Mouse (Mus musculus): ENCODE measurements around the gene Fkrp.

Gene Fkrp

GRCm38 (mm10) chr7:16794886-16795285, 21.6 kb downstream of the Fkrp start:
- DNase-seq (ENCODE audit: extremely low spot score, low spot score) = no peak

GRCm38 (mm10) chr7:16793010-16793725, 23.4 kb downstream of the Fkrp start:
- no peak for DNase-seq (ENCODE audit: extremely low spot score, low spot score)

DNA sequence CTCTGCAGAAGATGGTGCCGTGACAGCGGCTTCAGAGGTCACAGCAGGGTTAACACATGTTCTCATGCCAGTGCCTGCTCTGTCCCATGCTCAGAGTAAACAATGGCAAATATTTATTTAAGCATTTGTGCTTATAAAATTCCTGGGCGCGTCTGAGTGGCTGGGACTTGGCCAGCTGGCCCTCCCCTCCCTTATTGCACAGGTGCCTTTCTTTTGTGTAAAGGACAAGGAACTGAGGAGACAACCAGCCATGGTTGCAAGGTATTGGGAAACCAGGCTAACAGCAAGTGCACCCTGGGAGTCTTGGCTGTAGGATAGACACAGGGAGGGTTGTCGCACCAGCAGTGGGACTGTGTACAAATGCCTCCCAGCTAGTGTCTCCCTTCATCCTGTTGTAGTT, 24.2 kb downstream of the Fkrp start:
- no peak for DNase-seq (ENCODE audit: extremely low spot score, low spot score)

GRCm38 (mm10) chr7:16785541-16786083, 30.9 kb downstream of the Fkrp start:
- no peak for DNase-seq (ENCODE audit: extremely low spot score, low spot score)

DNA sequence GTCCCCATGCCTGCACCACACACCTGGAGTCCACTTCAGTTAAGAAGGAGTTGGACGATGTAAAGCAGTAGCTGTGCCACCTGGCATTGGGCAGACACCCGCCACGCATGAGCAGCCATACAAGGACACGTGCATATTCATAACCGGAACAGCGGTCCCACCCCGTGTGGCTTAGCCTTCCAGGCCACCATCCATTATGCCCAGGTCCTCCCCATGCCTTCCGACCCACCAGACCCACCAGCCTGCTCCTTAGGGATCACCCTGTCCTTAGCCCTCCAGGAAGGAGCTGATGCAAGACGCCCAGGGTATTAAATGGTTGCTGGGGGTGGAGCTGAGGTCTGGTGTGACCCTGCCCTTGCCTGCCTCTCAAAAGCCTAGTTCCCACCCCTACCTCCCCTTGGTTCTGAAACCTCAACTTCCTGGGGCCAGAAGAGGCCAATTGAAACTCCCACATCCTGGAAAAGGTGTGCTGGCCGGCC, 32.0 kb downstream of the Fkrp start:
- no peak for DNase-seq (ENCODE audit: extremely low spot score, low spot score)

- no peak for DNase-seq (ENCODE audit: extremely low spot score, low spot score)
Measured at GRCm38 (mm10) chr7:16783758-16784415, 32.6 kb downstream of the Fkrp start.

GRCm38 (mm10) chr7:16783224-16783688, 33.3 kb downstream of the Fkrp start:
- peak; percentile 27 for DNase-seq (ENCODE audit: extremely low spot score, low spot score)

- peak; percentile 27 for DNase-seq (ENCODE audit: extremely low spot score, low spot score)
Measured at GRCm38 (mm10) chr7:16782555-16783125, 33.9 kb downstream of the Fkrp start.

DNA sequence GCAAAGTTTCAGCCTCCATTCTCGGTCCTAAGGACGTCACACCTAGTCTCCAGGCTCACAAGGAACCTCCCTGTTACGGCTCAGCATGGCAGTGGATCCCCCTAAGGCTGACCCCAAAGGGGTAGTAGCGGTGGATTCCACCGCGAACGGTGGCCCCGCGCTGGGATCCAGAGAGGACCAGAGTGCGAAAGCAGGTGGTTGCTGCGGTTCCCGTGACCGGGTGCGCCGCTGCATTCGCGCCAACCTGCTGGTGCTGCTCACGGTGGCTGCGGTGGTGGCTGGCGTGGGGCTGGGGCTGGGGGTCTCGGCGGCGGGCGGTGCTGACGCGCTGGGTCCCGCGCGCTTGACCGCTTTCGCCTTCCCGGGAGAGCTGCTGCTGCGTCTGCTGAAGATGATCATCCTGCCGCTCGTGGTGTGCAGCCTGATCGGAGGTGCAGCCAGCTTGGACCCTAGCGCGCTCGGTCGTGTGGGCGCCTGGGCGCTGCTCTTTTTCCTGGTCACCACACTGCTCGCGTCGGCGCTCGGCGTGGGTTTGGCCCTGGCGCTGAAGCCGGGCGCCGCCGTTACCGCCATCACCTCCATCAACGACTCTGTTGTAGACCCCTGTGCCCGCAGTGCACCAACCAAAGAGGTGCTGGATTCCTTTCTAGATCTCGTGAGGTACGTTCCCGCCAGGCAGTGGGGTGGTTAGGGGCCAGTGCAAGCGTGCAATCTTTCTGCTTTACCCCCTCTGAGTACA, 34.5 kb downstream of the Fkrp start:
- peak; percentile 68 for DNase-seq (ENCODE audit: extremely low spot score, low spot score)

- no peak for DNase-seq (ENCODE audit: extremely low spot score, low spot score)
Measured at GRCm38 (mm10) chr7:16781555-16781815, 35.0 kb downstream of the Fkrp start.

DNA sequence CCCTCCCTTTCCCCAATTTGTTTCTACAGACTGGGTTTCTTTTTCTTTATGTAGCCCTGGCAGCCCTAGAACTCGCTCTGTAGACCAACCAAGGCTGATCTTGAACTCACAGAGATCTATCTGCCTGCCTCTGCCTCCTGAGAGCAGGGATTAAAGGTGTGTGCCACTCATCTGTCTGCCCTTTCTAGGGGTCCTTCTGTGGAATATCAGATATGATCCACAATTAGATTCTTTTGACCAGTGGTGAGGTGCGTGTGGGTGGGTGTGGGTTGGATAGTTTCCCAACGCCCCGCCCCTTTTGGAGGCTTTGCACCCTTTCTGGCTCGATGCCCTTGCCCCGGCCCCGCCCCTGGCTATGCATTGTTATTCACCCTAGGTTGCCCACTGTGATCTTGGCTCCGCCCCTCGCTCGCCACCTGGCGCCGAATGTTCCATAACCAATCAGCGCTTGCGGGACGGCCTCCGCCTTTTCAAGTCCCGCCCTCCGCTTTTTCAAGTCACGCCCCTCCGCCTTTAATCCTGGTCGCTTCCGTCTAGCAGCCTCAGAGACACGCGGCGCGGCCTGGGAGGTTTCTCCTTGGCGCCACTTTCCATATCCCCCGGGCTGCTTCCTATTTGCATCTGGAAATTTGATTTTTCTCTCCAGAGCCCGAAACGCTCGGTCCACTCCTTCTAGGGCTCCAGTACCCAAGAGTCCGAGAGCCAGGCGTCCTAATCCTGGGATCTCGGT, 35.5 kb downstream of the Fkrp start, which contains the start of gene Slc1a5:
Gene Slc1a5 (plus strand): TSS at position 516 of the 730 bp plus-strand sequence.
- DNase-seq (ENCODE audit: extremely low spot score, low spot score) = peak; percentile 95

GRCm38 (mm10) chr7:16780076-16780475, 36.5 kb downstream of the Fkrp start:
- DNase-seq (ENCODE audit: extremely low spot score, low spot score) = no peak

- DNase-seq (ENCODE audit: extremely low spot score, low spot score) = no peak
Measured at GRCm38 (mm10) chr7:16775888-16776287, 40.6 kb downstream of the Fkrp start.

GRCm38 (mm10) chr7:16766443-16766842, 50.1 kb downstream of the Fkrp start:
- DNase-seq (ENCODE audit: extremely low spot score, low spot score) = no peak

- no peak for DNase-seq (ENCODE audit: extremely low spot score, low spot score)
Measured at GRCm38 (mm10) chr7:16763463-16764218, 52.9 kb downstream of the Fkrp start.

- no peak for DNase-seq (ENCODE audit: extremely low spot score, low spot score)
Measured at GRCm38 (mm10) chr7:16761630-16762029, 54.9 kb downstream of the Fkrp start.

- no peak for DNase-seq (ENCODE audit: extremely low spot score, low spot score)
Measured at GRCm38 (mm10) chr7:16761005-16761481, 55.5 kb downstream of the Fkrp start.

- peak; percentile 33 for DNase-seq (ENCODE audit: extremely low spot score, low spot score)
Measured at GRCm38 (mm10) chr7:16760292-16760691, 56.2 kb downstream of the Fkrp start.
